ENCODE assay signal across 8 mouse cellular contexts in genomic region chr8:111061688-111062071, GRCm38 (mm10). TPM values are rescaled to one million over a fixed set of nuclear protein-coding genes. Genes with fewer than 3 reads are reported as not detected.
DNase-seq lines count a peak whose midpoint lies in the region; ATAC-seq lines count a peak whose summit lies in the region.

No protein-coding gene starts in this region.

- DNase-seq in lung, postnatal 14 days: no peak
- no peak for DNase-seq in embryonic facial prominence, embryonic 11.5 days (ENCODE audit: low spot score)
- no peak for DNase-seq in hindbrain, embryonic 14.5 days (ENCODE audit: low spot score)
- no peak for DNase-seq in midbrain, embryonic 14.5 days
- DNase-seq in layer of hippocampus, adult 9-10 months (ENCODE audit: low spot score): no peak
- DNase-seq in kidney, postnatal 36 days: no peak

- peak overlapping the region; percentile 67 for H3K4me3 ChIP-seq in lung, embryonic 16.5 days (ENCODE audit: low read length)
- H3K4me3 ChIP-seq in embryonic facial prominence, embryonic 11.5 days (ENCODE audit: low read depth, low read length): peak overlapping the region; percentile 65
- peak overlapping the region; percentile 52 for H3K4me3 ChIP-seq in hindbrain, embryonic 14.5 days (replicated peaks; ENCODE audit: low read length)
- H3K4me3 ChIP-seq in midbrain, embryonic 14.5 days (replicated peaks; ENCODE audit: low read depth, low read length): peak overlapping the region; percentile 48

- H3K27me3 ChIP-seq in lung, embryonic 16.5 days (ENCODE audit: control insufficient read depth, insufficient read depth, low read depth, low read length): no peaks in the 10 kb centered on the region
- no peaks in the 10 kb centered on the region for H3K27me3 ChIP-seq in embryonic facial prominence, embryonic 11.5 days (ENCODE audit: control insufficient read depth, insufficient read depth, low read length)
- H3K27me3 ChIP-seq in hindbrain, embryonic 14.5 days (ENCODE audit: control insufficient read depth, insufficient read depth, low read length): no peaks in the 10 kb centered on the region
- no peaks in the 10 kb centered on the region for H3K27me3 ChIP-seq in midbrain, embryonic 14.5 days (ENCODE audit: control insufficient read depth, insufficient read depth, low read length)

- peak overlapping the region; percentile 64 for H3K4me2 ChIP-seq in lung, embryonic 16.5 days (ENCODE audit: low read depth, low read length)
- peak overlapping the region; percentile 76 for H3K4me2 ChIP-seq in embryonic facial prominence, embryonic 11.5 days (ENCODE audit: low read depth, low read length)
- H3K4me2 ChIP-seq in hindbrain, embryonic 14.5 days (replicated peaks): peak overlapping the region; percentile 56
- peak overlapping the region; percentile 58 for H3K4me2 ChIP-seq in midbrain, embryonic 14.5 days (ENCODE audit: low read length)

- H3K27ac ChIP-seq in lung, embryonic 16.5 days (ENCODE audit: low read length): no peak overlapping the region
- no peak overlapping the region for H3K27ac ChIP-seq in embryonic facial prominence, embryonic 11.5 days (replicated peaks; ENCODE audit: low read depth, low read length)
- H3K27ac ChIP-seq in hindbrain, embryonic 14.5 days: peak overlapping the region; percentile 81
- peak overlapping the region; percentile 82 for H3K27ac ChIP-seq in midbrain, embryonic 14.5 days (replicated peaks; ENCODE audit: low read depth, low read length)

- H3K9me3 ChIP-seq in lung, embryonic 16.5 days (ENCODE audit: control insufficient read depth, low read length): no peaks in the 10 kb centered on the region
- H3K9me3 ChIP-seq in embryonic facial prominence, embryonic 11.5 days (replicated peaks; ENCODE audit: control insufficient read depth, low read length): no peaks in the 10 kb centered on the region
- no peaks in the 10 kb centered on the region for H3K9me3 ChIP-seq in hindbrain, embryonic 14.5 days (ENCODE audit: control insufficient read depth, low read length)
- no peaks in the 10 kb centered on the region for H3K9me3 ChIP-seq in midbrain, embryonic 14.5 days (ENCODE audit: control insufficient read depth, low read length)

- peaks cover 17% of the 10 kb centered on the region for H3K4me1 ChIP-seq in lung, embryonic 16.5 days (replicated peaks; ENCODE audit: control insufficient read depth, insufficient read depth, low read length)
- H3K4me1 ChIP-seq in embryonic facial prominence, embryonic 11.5 days (ENCODE audit: control insufficient read depth, insufficient read depth, low read length): no peaks in the 10 kb centered on the region
- H3K4me1 ChIP-seq in hindbrain, embryonic 14.5 days (replicated peaks; ENCODE audit: control insufficient read depth, insufficient read depth, low read length): peaks cover 27% of the 10 kb centered on the region
- H3K4me1 ChIP-seq in midbrain, embryonic 14.5 days (ENCODE audit: control insufficient read depth, insufficient read depth, low read length): peaks cover 20% of the 10 kb centered on the region

- no peaks in the 10 kb centered on the region for H3K36me3 ChIP-seq in lung, embryonic 16.5 days (ENCODE audit: control insufficient read depth, insufficient read depth, low read length)
- H3K36me3 ChIP-seq in embryonic facial prominence, embryonic 11.5 days (replicated peaks; ENCODE audit: control insufficient read depth, insufficient read depth, low read depth, low read length): no peaks in the 10 kb centered on the region
- H3K36me3 ChIP-seq in hindbrain, embryonic 14.5 days (replicated peaks; ENCODE audit: control insufficient read depth, insufficient read depth): peaks cover 11% of the 10 kb centered on the region; the same call in 1 of the 2 replicates
- 0 out of 2 replicates have a peak, but pooled peaks cover 8% of the 10 kb centered on the region for H3K36me3 ChIP-seq in midbrain, embryonic 14.5 days (ENCODE audit: control insufficient read depth, insufficient read depth, low read length)

- WGBS in lung, embryonic 16.5 days: under 1% methylated on average over 14 of the region's 14 CpGs
- WGBS in embryonic facial prominence, embryonic 11.5 days: under 1% methylated on average over 14 of the region's 14 CpGs
- WGBS in hindbrain, embryonic 14.5 days: under 1% methylated on average over 14 of the region's 14 CpGs
- WGBS in midbrain, embryonic 14.5 days: under 1% methylated on average over 14 of the region's 14 CpGs

- peak; percentile 0; the same call in 1 of the 2 replicates for ATAC-seq in lung, embryonic 16.5 days (ENCODE audit: low read depth)
- peak; percentile 10; the same call in 1 of the 2 replicates for ATAC-seq in embryonic facial prominence, embryonic 11.5 days (replicated peaks; ENCODE audit: insufficient number of reproducible peaks, low FRiP score, low TSS enrichment, low read depth)
- no peak for ATAC-seq in hindbrain, embryonic 14.5 days (ENCODE audit: low FRiP score)
- ATAC-seq in midbrain, embryonic 14.5 days (ENCODE audit: low FRiP score, low TSS enrichment): 0 out of 2 replicates have a peak, but pooled peaks have one; percentile 15
- no peak for ATAC-seq in megakaryocyte progenitor cell, adult 5-6 weeks (replicated peaks; ENCODE audit: poor library complexity)

- peak overlapping the region; percentile 62 for H3K9ac ChIP-seq in lung, embryonic 16.5 days (ENCODE audit: low read length)
- H3K9ac ChIP-seq in embryonic facial prominence, embryonic 11.5 days (replicated peaks; ENCODE audit: low read length): peak overlapping the region; percentile 67
- H3K9ac ChIP-seq in hindbrain, embryonic 14.5 days: peak overlapping the region; percentile 62
- H3K9ac ChIP-seq in midbrain, embryonic 14.5 days (replicated peaks; ENCODE audit: low read length): peak overlapping the region; percentile 61

RNA-seq across cellular contexts. Expression of gene Exosc6, which starts 5.5 kb away (rescaled TPM):
- 2.1 and 5.4 TPM in 2 replicates for polyA plus RNA-seq in lung, embryonic 16.5 days (2015; fragmentation: Nextera tagmentation; extraction: Ambion mirVana)
- 31.2 and 39.6 TPM in 2 replicates for polyA plus RNA-seq in embryonic facial prominence, embryonic 11.5 days (2014; fragmentation: Nextera tagmentation; extraction: Ambion mirVana)
- polyA plus RNA-seq in hindbrain, embryonic 14.5 days (2014; fragmentation: Nextera tagmentation; extraction: Ambion mirVana): not detected in 2 replicates
- polyA plus RNA-seq in midbrain, embryonic 14.5 days (2014; fragmentation: Nextera tagmentation; extraction: Ambion mirVana): not detected in 2 replicates
- total RNA-seq in megakaryocyte progenitor cell, adult 5-6 weeks (2015): 21.2 and 23.0 TPM in 2 replicates
- 33.2 and 37.7 TPM in 2 replicates for total RNA-seq in megakaryocyte progenitor cell, adult 5-6 weeks (2017)

RNA-seq across cellular contexts. Expression of gene Aars, which starts 28.7 kb away (rescaled TPM):
- polyA plus RNA-seq in lung, embryonic 16.5 days (2015; fragmentation: Nextera tagmentation; extraction: Ambion mirVana): 47.2 and 50.9 TPM in 2 replicates
- polyA plus RNA-seq in embryonic facial prominence, embryonic 11.5 days (2014; fragmentation: Nextera tagmentation; extraction: Ambion mirVana): 60.9 and 68.6 TPM in 2 replicates
- 79.2 and 91.1 TPM in 2 replicates for polyA plus RNA-seq in hindbrain, embryonic 14.5 days (2014; fragmentation: Nextera tagmentation; extraction: Ambion mirVana)
- 73.1 and 75.9 TPM in 2 replicates for polyA plus RNA-seq in midbrain, embryonic 14.5 days (2014; fragmentation: Nextera tagmentation; extraction: Ambion mirVana)
- 12.8 and 15.5 TPM in 2 replicates for total RNA-seq in megakaryocyte progenitor cell, adult 5-6 weeks (2015)
- 38.3 and 47.6 TPM in 2 replicates for total RNA-seq in megakaryocyte progenitor cell, adult 5-6 weeks (2017)

RNA-seq across cellular contexts. Expression of gene Ddx19b, which starts 30.1 kb away (rescaled TPM):
- 6.0 and 7.2 TPM in 2 replicates for polyA plus RNA-seq in lung, embryonic 16.5 days (2015; fragmentation: Nextera tagmentation; extraction: Ambion mirVana)
- 4.5 and 6.5 TPM in 2 replicates for polyA plus RNA-seq in embryonic facial prominence, embryonic 11.5 days (2014; fragmentation: Nextera tagmentation; extraction: Ambion mirVana)
- polyA plus RNA-seq in hindbrain, embryonic 14.5 days (2014; fragmentation: Nextera tagmentation; extraction: Ambion mirVana): 8.1 and 9.1 TPM in 2 replicates
- 5.0 and 7.5 TPM in 2 replicates for polyA plus RNA-seq in midbrain, embryonic 14.5 days (2014; fragmentation: Nextera tagmentation; extraction: Ambion mirVana)
- 5.8 and 7.0 TPM in 2 replicates for total RNA-seq in megakaryocyte progenitor cell, adult 5-6 weeks (2015)
- 14.0 and 14.9 TPM in 2 replicates for total RNA-seq in megakaryocyte progenitor cell, adult 5-6 weeks (2017)

RNA-seq across cellular contexts. Expression of gene Clec18a, which starts 30.5 kb away (rescaled TPM):
- not detected in 2 replicates for polyA plus RNA-seq in lung, embryonic 16.5 days (2015; fragmentation: Nextera tagmentation; extraction: Ambion mirVana)
- polyA plus RNA-seq in embryonic facial prominence, embryonic 11.5 days (2014; fragmentation: Nextera tagmentation; extraction: Ambion mirVana): 2.2 and 5.5 TPM in 2 replicates
- polyA plus RNA-seq in hindbrain, embryonic 14.5 days (2014; fragmentation: Nextera tagmentation; extraction: Ambion mirVana): 0.44 and 0.73 TPM in 2 replicates
- polyA plus RNA-seq in midbrain, embryonic 14.5 days (2014; fragmentation: Nextera tagmentation; extraction: Ambion mirVana): 0.09 and 0.34 TPM in 2 replicates
- total RNA-seq in megakaryocyte progenitor cell, adult 5-6 weeks (2015): not detected in 2 replicates
- not detected in 2 replicates for total RNA-seq in megakaryocyte progenitor cell, adult 5-6 weeks (2017)

RNA-seq across cellular contexts. Expression of gene Pdpr, which starts 32.8 kb away (rescaled TPM):
- polyA plus RNA-seq in lung, embryonic 16.5 days (2015; fragmentation: Nextera tagmentation; extraction: Ambion mirVana): 9.2 and 9.6 TPM in 2 replicates
- 5.5 and 5.6 TPM in 2 replicates for polyA plus RNA-seq in embryonic facial prominence, embryonic 11.5 days (2014; fragmentation: Nextera tagmentation; extraction: Ambion mirVana)
- 7.2 and 8.4 TPM in 2 replicates for polyA plus RNA-seq in hindbrain, embryonic 14.5 days (2014; fragmentation: Nextera tagmentation; extraction: Ambion mirVana)
- polyA plus RNA-seq in midbrain, embryonic 14.5 days (2014; fragmentation: Nextera tagmentation; extraction: Ambion mirVana): 6.9 TPM in 2 replicates
- total RNA-seq in megakaryocyte progenitor cell, adult 5-6 weeks (2015): 9.7 and 10.7 TPM in 2 replicates
- 15.0 and 22.2 TPM in 2 replicates for total RNA-seq in megakaryocyte progenitor cell, adult 5-6 weeks (2017)

Comparison
In these comparisons a context has a peak if more than half of its experiments do, and no peak if none do; other contexts are left out.
1. ATAC-seq: peak in lung, embryonic 16.5 days (single experiment), embryonic facial prominence, embryonic 11.5 days (single experiment) and midbrain, embryonic 14.5 days (single experiment); none in hindbrain, embryonic 14.5 days (single experiment) and megakaryocyte progenitor cell, adult 5-6 weeks (single experiment).
2. H3K27ac ChIP-seq: peak in hindbrain, embryonic 14.5 days (single experiment) and midbrain, embryonic 14.5 days (single experiment); none in lung, embryonic 16.5 days (single experiment) and embryonic facial prominence, embryonic 11.5 days (single experiment).
3. Peak in every context shown above with its lines, with median percentiles within 50 percentile points of each other: H3K4me2 ChIP-seq, H3K4me3 ChIP-seq and H3K9ac ChIP-seq.